ENCODE assay signal across 15 mouse cellular contexts in genomic region chr1:159716301-159716700, GRCm38 (mm10).
"Had no signal": no experiment of that assay in that cellular context is flagged by ENCODE, and none has a peak within 500 bp of the region (broad histone marks: within the 10 kb centered on the region; RNA-seq: fewer than 3 reads in every experiment).

No protein-coding gene starts in this region.

- ATAC-seq: inflammation-experienced regulatory T-cells, adult 6 months; intestine, embryonic 15.5 days; intestine, postnatal 0 days; liver, embryonic 12.5 days had no signal

- DNase-seq: gastrocnemius, postnatal 14 days; gastrocnemius, postnatal 36 days; heart, adult 18-20 months; heart, postnatal 10 days; heart, postnatal 4 days; kidney, adult 18-20 months; kidney, adult 8-10 months; kidney, postnatal 10 days; kidney, postnatal 25 days; kidney, postnatal 4 days; left cerebral cortex, postnatal 4 days had no signal
